Mouse (Mus musculus) skeletal muscle tissue, adult 2 months (tissue): ENCODE results near the gene Rpl22.

Source experiments
- DNase-seq: peaks from one replicate; pipeline ENCODE4 v3.0.0-alpha.2; 2012; ENCODE audit warnings: low read depth, low spot score

Rpl22 gene

DNA sequence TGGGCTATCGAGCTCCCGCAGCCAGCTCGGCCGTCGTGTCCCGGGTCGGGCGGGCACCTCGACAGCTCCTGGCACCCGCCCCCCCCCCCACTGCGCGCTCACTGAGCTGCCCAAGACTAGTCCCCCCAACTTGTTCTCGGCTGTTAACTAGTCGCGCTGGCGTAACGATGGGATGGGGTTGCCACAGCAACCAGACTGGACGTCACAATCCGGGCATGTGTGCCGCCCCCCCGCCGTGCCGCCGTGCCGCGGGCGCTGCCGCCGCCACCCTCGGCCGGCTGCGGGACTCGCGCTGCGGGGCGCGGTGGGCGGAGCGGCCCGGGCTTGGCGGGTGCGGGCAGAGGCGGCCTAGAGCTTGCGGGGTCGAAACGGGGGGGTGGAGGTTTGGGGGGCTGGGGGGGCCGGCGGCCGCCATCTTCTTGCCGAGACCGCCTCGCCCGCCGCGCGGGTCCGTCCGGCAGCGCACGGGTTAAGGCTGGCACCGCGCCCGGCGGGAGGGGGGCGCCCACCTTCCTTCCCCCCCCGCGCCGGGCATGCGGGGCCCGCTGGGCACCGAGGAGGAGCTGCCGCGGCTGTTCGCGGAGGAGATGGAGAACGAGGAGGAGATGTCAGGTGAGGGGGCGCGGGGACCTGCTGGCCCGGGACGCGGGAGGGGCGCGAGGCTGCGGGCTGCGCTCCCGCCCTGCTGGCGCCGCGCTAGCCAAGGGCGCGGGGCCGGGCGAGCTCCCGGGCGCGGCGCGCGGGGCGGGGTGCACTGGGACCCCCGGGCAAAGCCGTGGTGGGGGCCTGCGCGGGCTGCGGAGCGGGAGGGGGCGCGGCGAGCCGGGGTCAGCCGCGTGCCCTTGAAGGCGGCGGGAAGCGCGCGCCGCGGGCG lies 13.1 kb downstream of the Rpl22 start, which contains the start of gene Chd5:
Gene Chd5, plus strand, starts transcription at position 233 of the 874 bp plus-strand sequence.
- no peak for DNase-seq

GRCm38 (mm10) chr4:152339293-152339790 lies 13.8 kb downstream of the Rpl22 start:
- no peak for DNase-seq

DNA sequence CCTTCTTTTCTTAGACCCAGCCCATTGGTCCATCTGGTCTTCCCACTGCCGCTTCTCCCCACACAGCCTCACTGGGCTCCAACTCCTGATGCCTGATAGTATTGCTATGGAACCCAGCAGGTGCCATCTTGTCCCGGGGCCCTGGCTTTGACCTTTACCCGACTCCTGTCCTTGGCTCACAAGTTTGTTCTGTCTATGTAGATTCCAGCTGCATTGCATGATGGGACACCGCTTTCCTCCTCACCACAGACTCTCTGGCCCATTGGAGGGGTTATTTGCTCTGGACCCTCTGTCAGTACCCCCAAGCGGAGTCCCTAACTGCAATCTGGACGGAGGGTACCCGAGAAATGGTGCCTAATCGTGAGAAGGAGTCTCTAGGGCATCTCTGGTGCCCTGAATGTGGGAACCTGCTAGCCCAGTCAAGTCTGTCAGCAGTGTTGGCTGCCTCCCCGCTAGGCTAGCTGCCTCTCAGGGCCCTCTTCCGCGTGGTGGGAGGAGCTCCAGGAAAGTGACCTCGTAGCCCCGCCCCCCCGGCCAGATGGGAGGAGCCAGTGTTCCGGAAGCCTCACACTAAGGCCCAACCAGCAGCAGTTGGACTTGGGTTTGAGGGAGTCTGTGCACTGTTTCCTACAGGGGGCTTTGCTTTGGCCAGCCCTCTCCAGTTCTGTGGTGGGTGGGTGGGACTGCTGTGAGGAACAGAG lies 15.2 kb downstream of the Rpl22 start:
- no peak for DNase-seq

DNA sequence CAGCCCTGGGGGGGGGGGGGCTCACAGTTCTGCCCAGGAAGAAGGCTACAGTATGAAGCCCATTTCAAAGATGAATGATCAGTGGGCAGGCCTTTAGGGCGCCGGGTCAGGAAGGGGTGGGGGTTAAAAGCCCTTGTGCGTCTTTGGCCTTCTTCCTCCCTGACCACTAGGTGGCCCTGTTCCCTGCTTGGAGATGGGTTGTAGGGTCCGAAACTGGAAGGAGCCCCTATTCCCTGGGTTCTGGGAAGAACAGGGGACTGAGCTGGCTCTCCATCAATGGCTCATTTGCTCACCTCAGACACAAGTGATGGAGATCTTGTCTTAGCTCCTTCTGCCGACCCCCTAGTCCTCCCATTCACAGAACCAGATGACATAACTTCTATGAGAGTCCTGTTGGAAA lies 17.8 kb downstream of the Rpl22 start:
- DNase-seq = no peak

- no peak for DNase-seq
Measured at GRCm38 (mm10) chr4:152344651-152345050, 19.1 kb downstream of the Rpl22 start.

- peak; percentile 74 for DNase-seq
Measured at GRCm38 (mm10) chr4:152345120-152345889, 19.8 kb downstream of the Rpl22 start.

DNA sequence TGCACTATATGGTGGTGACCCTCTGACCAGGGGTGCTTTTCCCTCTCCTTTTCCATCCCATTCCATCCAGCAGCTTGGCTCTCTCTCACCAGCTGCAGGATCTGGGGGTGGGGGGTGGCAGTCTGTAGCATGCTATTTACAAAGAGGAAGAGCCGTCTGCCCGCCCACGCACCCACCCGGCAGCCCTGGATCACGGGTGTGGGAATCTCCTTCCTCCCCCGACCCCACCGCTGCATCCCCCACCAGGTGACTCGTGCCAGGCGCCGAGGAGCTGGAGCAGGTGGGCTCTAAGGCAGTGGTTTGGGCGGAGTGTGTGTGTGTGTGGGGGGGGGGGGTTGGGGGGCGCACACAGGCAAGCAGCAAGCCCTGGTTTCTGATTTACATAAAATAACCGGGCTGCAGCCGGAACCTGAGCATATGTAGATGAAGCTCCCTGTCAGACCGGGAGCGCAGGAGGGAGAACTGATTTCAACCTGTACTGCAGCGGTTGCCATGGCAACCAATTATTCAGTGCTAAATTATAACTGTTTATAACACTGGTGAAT lies 24.4 kb downstream of the Rpl22 start:
- DNase-seq = no peak

- no peak for DNase-seq
Measured at GRCm38 (mm10) chr4:152350722-152351421, 25.3 kb downstream of the Rpl22 start.

DNA sequence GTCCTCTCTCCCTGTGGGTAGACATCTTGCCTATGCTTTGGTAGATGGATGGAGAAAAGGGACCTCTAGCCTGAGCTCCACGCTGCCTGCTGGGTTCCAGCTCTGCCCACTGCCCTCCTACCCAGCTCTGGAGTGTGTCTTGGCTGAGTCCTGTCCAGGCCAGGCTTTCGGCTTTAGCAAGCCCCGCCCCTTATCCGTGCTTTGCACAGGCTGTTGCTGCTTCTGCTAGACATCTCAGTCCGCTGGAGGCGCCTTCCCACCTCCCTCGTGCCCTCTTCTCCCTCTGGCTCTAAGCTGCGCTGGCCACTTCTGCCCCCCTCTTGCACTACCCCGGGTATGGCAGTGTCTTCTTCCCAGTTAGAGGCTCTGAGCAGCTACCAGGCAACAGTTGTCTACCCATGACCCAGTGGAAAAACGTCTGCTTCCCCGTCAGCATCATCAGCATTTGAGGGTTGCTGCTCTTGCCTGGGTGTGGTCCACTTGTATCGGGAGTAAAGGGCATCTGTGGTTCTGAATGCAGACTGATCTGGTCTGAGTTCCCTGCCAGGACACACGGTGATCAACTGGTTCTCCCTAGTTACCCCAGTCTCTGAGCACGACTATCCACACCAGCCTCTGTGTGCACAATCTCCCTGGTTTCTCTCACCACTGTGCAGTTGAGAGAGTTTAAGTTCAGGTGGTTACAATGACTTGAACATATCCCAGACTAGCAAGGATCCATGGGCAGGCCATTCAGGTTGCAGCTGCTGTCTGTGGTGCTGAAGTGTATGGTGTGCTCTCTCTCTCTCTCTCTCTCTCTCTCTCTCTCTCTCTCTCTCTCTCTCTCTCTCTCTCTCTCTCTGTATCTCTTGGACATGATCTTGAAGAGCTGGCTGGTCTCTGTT lies 26.1 kb downstream of the Rpl22 start:
- DNase-seq = no peak

- no peak for DNase-seq
Measured at GRCm38 (mm10) chr4:152353886-152354637, 28.5 kb downstream of the Rpl22 start.

GRCm38 (mm10) chr4:152355672-152356071 lies 30.1 kb downstream of the Rpl22 start:
- no peak for DNase-seq

DNA sequence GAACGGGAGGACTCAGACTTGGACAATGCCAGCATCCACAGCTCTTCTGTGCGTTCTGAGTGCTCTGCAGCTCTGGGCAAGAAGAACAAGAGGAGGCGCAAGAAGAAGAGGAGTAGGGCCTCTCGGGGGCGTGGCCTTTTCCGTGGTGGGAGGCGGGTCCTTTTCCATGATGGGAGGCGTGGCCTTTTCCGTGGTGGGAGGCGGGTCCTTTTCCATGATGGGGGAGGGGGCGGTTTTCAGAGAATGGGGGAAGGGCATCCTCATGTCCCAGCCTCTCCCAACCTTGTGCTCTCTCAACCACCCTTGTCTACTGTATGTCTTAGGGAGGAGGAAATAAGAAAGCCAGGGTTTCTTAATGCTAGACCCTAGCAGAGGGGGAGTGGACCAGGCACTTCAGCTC lies 34.2 kb downstream of the Rpl22 start:
- DNase-seq = no peak

DNA sequence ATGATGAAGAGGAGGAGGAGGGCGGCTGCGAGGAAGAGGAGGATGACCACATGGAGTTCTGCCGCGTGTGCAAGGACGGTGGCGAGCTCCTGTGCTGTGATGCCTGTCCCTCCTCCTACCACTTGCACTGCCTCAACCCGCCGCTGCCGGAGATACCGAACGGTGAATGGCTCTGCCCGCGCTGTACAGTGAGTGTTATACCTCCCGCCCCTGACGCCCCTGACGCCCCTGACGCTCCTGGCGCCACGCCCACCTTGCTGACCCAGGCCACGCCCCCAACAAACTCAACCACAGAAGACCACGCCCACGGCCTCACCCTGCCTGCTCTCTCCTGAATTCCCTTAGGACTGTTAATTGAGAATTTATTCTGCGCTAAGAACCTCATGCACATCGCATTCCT lies 35.3 kb downstream of the Rpl22 start:
- no peak for DNase-seq

- no peak for DNase-seq
Measured at GRCm38 (mm10) chr4:152362180-152362579, 36.6 kb downstream of the Rpl22 start.

GRCm38 (mm10) chr4:152365228-152365627 lies 39.7 kb downstream of the Rpl22 start:
- no peak for DNase-seq

DNA sequence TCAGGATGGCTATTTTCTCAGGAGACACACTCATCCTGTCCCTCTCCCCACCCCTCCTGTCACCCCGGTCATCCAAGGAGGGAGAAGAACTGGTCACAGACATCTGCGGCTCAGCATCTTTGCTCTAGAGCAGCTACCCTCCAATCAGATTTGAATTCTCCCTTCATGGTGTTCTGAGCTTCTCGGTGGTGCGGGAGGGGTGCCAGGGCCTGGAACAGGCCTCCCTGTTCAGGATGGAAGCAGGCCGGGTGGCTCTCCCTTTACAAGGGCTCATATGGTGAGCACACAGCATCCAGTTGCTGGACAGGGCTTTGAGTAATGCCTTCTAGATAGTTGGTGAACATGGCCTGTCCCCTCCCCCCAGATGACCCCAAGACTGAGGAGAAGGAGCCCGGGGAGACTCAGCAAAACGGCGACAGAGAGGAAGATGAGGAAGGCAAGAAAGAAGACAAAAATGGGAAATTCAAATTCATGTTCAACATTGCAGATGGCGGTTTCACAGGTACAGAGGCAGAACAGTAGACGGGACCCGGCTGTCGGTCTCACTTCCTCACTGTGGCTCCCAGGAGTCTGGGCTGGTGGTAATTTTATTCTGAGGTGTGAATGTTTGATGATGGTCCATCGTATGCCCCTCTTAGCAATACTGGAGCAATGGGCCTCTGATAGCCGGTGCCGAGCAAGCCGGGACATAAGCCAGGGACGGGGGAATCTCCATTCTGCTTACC lies 57.1 kb downstream of the Rpl22 start:
- no peak for DNase-seq
